Mouse (Mus musculus) megakaryocyte, adult 5-6 weeks (primary cell): Measurements from ENCODE around the gene Rnase4. TPM values are rescaled to one million over a fixed set of nuclear protein-coding genes. Genes with fewer than 3 reads are reported as not detected.

ENCODE experiments used
- total RNA-seq, 2 experiments: library from RNA; stranded (forward) in 1 of 2; stranded (reverse) in 1 of 2; fragments of 153-499, 151-499 nt in 1 of 2; fragments of 221-1000, 200-1000 nt in 1 of 2; gene quantifications; 2 replicates each; pipeline versions ENCODE4 v1.2.3 to v1.2.4; 2015 to 2017

Rnase4 gene
- total RNA-seq, 2 experiments from 2014 or later, result 22.3 to 44.8 TPM

Other genes starting within 250 kb of the Rnase4 start
- gene Tep1, start 220.5 kb upstream of the Rnase4 start, total RNA-seq (2015), result 200 and 215 TPM in 2 replicates
- 131 and 161 TPM in 2 replicates for gene Tep1, start 220.5 kb upstream of the Rnase4 start, total RNA-seq (2017)
- gene Klhl33, start 193.6 kb upstream of the Rnase4 start, total RNA-seq (2015), result 0.07 and 0.27 TPM in 2 replicates
- 0.28 and 0.40 TPM in 2 replicates for gene Klhl33, start 193.6 kb upstream of the Rnase4 start, total RNA-seq (2017)
- gene Osgep, start 166.2 kb upstream of the Rnase4 start, total RNA-seq (2015), result 101 and 107 TPM in 2 replicates
- 87.9 and 125 TPM in 2 replicates for gene Osgep, start 166.2 kb upstream of the Rnase4 start, total RNA-seq (2017)
- 46.3 and 64.2 TPM in 2 replicates for gene Apex1, start 166.1 kb upstream of the Rnase4 start, total RNA-seq (2015)
- gene Apex1, start 166.1 kb upstream of the Rnase4 start, total RNA-seq (2017), result 34.8 and 47.0 TPM in 2 replicates
- 115 and 118 TPM in 2 replicates for gene Pip4p1, start 160.2 kb upstream of the Rnase4 start, total RNA-seq (2015)
- 38.5 and 39.9 TPM in 2 replicates for gene Pip4p1, start 160.2 kb upstream of the Rnase4 start, total RNA-seq (2017)
- 329 and 405 TPM in 2 replicates for gene Pnp, start 160.0 kb upstream of the Rnase4 start, total RNA-seq (2015)
- 158 and 204 TPM in 2 replicates for gene Pnp, start 160.0 kb upstream of the Rnase4 start, total RNA-seq (2017)
- gene Gm49342, start 146.6 kb upstream of the Rnase4 start, total RNA-seq (2015), result 43.8 TPM in 1 of 2 replicates, not detected in the other
- gene Gm49342, start 146.6 kb upstream of the Rnase4 start, total RNA-seq (2017), result 161 and 177 TPM in 2 replicates
- 14.4 and 16.7 TPM in 2 replicates for gene Pnp2, start 135.1 kb upstream of the Rnase4 start, total RNA-seq (2015)
- 6.7 and 9.6 TPM in 2 replicates for gene Pnp2, start 135.1 kb upstream of the Rnase4 start, total RNA-seq (2017)
- not detected in 2 replicates for gene Rnase10, start 83.3 kb upstream of the Rnase4 start, total RNA-seq (2015)
- not detected in 2 replicates for gene Rnase10, start 83.3 kb upstream of the Rnase4 start, total RNA-seq (2017)
- gene Rnase9, start 49.2 kb upstream of the Rnase4 start, total RNA-seq (2015), result 0.11 TPM in 1 of 2 replicates, not detected in the other
- not detected in 2 replicates for gene Rnase9, start 49.2 kb upstream of the Rnase4 start, total RNA-seq (2017)
- gene Rnase11, start 40.9 kb upstream of the Rnase4 start, total RNA-seq (2015), result not detected in 2 replicates
- gene Rnase11, start 40.9 kb upstream of the Rnase4 start, total RNA-seq (2017), result not detected in 2 replicates
- gene Rnase12, start 33.4 kb upstream of the Rnase4 start, total RNA-seq (2015), result 11.4 and 11.6 TPM in 2 replicates
- 8.2 and 10.4 TPM in 2 replicates for gene Rnase12, start 33.4 kb upstream of the Rnase4 start, total RNA-seq (2017)
- not detected in 2 replicates for gene Olfr750, start 16.6 kb upstream of the Rnase4 start, total RNA-seq (2015)
- gene Olfr750, start 16.6 kb upstream of the Rnase4 start, total RNA-seq (2017), result not detected in 2 replicates
- gene Ang, start 73 bp downstream of the Rnase4 start, total RNA-seq (2015), result 8.2 and 10.0 TPM in 2 replicates
- 9.4 and 13.7 TPM in 2 replicates for gene Ang, start 73 bp downstream of the Rnase4 start, total RNA-seq (2017)
- gene Eddm3b, start 23.3 kb downstream of the Rnase4 start, total RNA-seq (2015), result not detected in 2 replicates
- gene Eddm3b, start 23.3 kb downstream of the Rnase4 start, total RNA-seq (2017), result not detected in 2 replicates
- 288 and 294 TPM in 2 replicates for gene Rnase6, start 32.8 kb downstream of the Rnase4 start, total RNA-seq (2015)
- gene Rnase6, start 32.8 kb downstream of the Rnase4 start, total RNA-seq (2017), result 303 and 351 TPM in 2 replicates
- not detected in 2 replicates for gene Rnase1, start 55.7 kb downstream of the Rnase4 start, total RNA-seq (2015)
- not detected in 2 replicates for gene Rnase1, start 55.7 kb downstream of the Rnase4 start, total RNA-seq (2017)
- 7.5 and 8.9 TPM in 2 replicates for gene Rnase2b, start 71.2 kb downstream of the Rnase4 start, total RNA-seq (2015)
- gene Rnase2b, start 71.2 kb downstream of the Rnase4 start, total RNA-seq (2017), result 0.92 and 4.3 TPM in 2 replicates
- gene Ang2, start 108.1 kb downstream of the Rnase4 start, total RNA-seq (2015), result not detected in 2 replicates
- not detected in 2 replicates for gene Ang2, start 108.1 kb downstream of the Rnase4 start, total RNA-seq (2017)
- not detected in 2 replicates for gene Ear14, start 112.3 kb downstream of the Rnase4 start, total RNA-seq (2015)
- gene Ear14, start 112.3 kb downstream of the Rnase4 start, total RNA-seq (2017), result not detected in 2 replicates
- 5.9 and 6.8 TPM in 2 replicates for gene Rnase2a, start 165.0 kb downstream of the Rnase4 start, total RNA-seq (2015)
- 5.3 and 9.2 TPM in 2 replicates for gene Rnase2a, start 165.0 kb downstream of the Rnase4 start, total RNA-seq (2017)